Mouse (Mus musculus) layer of hippocampus, adult 2 months (tissue): ENCODE results near the gene Smim11. TPM values are rescaled to one million over a fixed set of nuclear protein-coding genes. Genes with fewer than 3 reads are reported as not detected.

Experiments used
- DNase-seq, 2 experiments: peaks; one replicate each; pipeline ENCODE4 v3.0.0; 2022; ENCODE audit warnings: low spot score in 2 of 2
- H3K27ac ChIP-seq: fragments of 200-600 bp; 2 replicates; pipeline ENCODE4 v1.8.1; 2022
- H3K4me3 ChIP-seq: fragments of 200-600 bp; 2 replicates; pipeline ENCODE4 v1.8.1; 2022; ENCODE audit warnings: mild to moderate bottlenecking
- CTCF ChIP-seq: fragments of 200-600 bp; conservative IDR thresholded peaks from 2 replicates; pipeline ENCODE4 v1.8.1; 2022; ENCODE audit warnings: antibody characterized with exemption, mild to moderate bottlenecking, moderate library complexity
- total RNA-seq, 2 experiments: library from RNA; stranded (reverse); gene quantifications; 2 replicates each; pipeline ENCODE4 v1.2.3; 2021

Gene Smim11
- total RNA-seq, 2 experiments from 2014 or later: 19.2 to 20.4 TPM

- DNase-seq: no peak
- Histone ChIP-seq H3K27ac (no peak overlapping the region), H3K4me3 (no peak overlapping the region)
- TF ChIP-seq CTCF: no peak
These were observed 23.9 kb downstream of the Smim11 start for GRCm38 (mm10) chr16:92325062-92325406.

GRCm38 (mm10) chr16:92327911-92328310, 26.8 kb downstream of the Smim11 start:
- H3K4me3 ChIP-seq: no peak overlapping the region
- H3K27ac ChIP-seq: no peak overlapping the region
- DNase-seq: no peak
- no peak for TF ChIP-seq CTCF

- Histone ChIP-seq H3K27ac (no peak overlapping the region), H3K4me3 (no peak overlapping the region)
- DNase-seq: no peak
- no peak for TF ChIP-seq CTCF
These were observed 29.9 kb downstream of the Smim11 start for GRCm38 (mm10) chr16:92330966-92331365.

- Histone ChIP-seq H3K27ac (no peak overlapping the region), H3K4me3 (no peak overlapping the region)
- peak; percentile 25 for TF ChIP-seq CTCF
- no peak for DNase-seq
These were observed 33.5 kb downstream of the Smim11 start for GRCm38 (mm10) chr16:92334600-92334999.

- DNase-seq: peak; percentile 55 to 76
- Histone ChIP-seq H3K27ac (no peak overlapping the region), H3K4me3 (no peak overlapping the region)
- TF ChIP-seq CTCF: peak; percentile 89
These were observed 35.2 kb downstream of the Smim11 start for GRCm38 (mm10) chr16:92336280-92336679.

GRCm38 (mm10) chr16:92340612-92341511, 39.8 kb downstream of the Smim11 start:
- DNase-seq: peak; percentile 44 to 78
- peak; percentile 92 for TF ChIP-seq CTCF
- H3K27ac ChIP-seq: no peak overlapping the region
- H3K4me3 ChIP-seq: peak overlapping the region; percentile 47

GRCm38 (mm10) chr16:92345177-92345576, 44.1 kb downstream of the Smim11 start:
- H3K27ac ChIP-seq: no peak overlapping the region
- no peak for TF ChIP-seq CTCF
- H3K4me3 ChIP-seq: no peak overlapping the region
- DNase-seq: no peak

- Histone ChIP-seq H3K4me3 (no peak overlapping the region), H3K27ac (no peak overlapping the region)
- no peak for TF ChIP-seq CTCF
- no peak for DNase-seq
These were observed 45.3 kb downstream of the Smim11 start for GRCm38 (mm10) chr16:92346297-92346916.

GRCm38 (mm10) chr16:92348941-92349340, 47.9 kb downstream of the Smim11 start:
- H3K4me3 ChIP-seq: no peak overlapping the region
- TF ChIP-seq CTCF: no peak
- DNase-seq: peak; percentile 18 to 20
- no peak overlapping the region for H3K27ac ChIP-seq

- no peak for TF ChIP-seq CTCF
- Histone ChIP-seq H3K27ac (no peak overlapping the region), H3K4me3 (no peak overlapping the region)
- DNase-seq: no peak
These were observed 52.2 kb downstream of the Smim11 start for GRCm38 (mm10) chr16:92353295-92353694.

GRCm38 (mm10) chr16:92353897-92354296, 52.8 kb downstream of the Smim11 start:
- Histone ChIP-seq H3K27ac (no peak overlapping the region), H3K4me3 (no peak overlapping the region)
- TF ChIP-seq CTCF: no peak
- DNase-seq: no peak

GRCm38 (mm10) chr16:92355366-92355765, 54.3 kb downstream of the Smim11 start:
- no peak overlapping the region for H3K27ac ChIP-seq
- no peak for TF ChIP-seq CTCF
- no peak for DNase-seq
- H3K4me3 ChIP-seq: no peak overlapping the region

GRCm38 (mm10) chr16:92355982-92356381, 54.9 kb downstream of the Smim11 start:
- Histone ChIP-seq H3K4me3 (no peak overlapping the region), H3K27ac (no peak overlapping the region)
- TF ChIP-seq CTCF: no peak
- DNase-seq: no peak

- no peak for TF ChIP-seq CTCF
- H3K27ac ChIP-seq: no peak overlapping the region
- H3K4me3 ChIP-seq: no peak overlapping the region
- no peak for DNase-seq
These were observed 55.9 kb downstream of the Smim11 start for GRCm38 (mm10) chr16:92357023-92357422.
